Mouse (Mus musculus): ENCODE measurements around the gene Rala. TPM values are rescaled to one million over a fixed set of nuclear protein-coding genes. Genes with fewer than 3 reads are reported as not detected.

The Rala gene
- polyA plus RNA-seq (2012; rRNA removed): 22.2 and 23.2 TPM in 2 replicates

DNA sequence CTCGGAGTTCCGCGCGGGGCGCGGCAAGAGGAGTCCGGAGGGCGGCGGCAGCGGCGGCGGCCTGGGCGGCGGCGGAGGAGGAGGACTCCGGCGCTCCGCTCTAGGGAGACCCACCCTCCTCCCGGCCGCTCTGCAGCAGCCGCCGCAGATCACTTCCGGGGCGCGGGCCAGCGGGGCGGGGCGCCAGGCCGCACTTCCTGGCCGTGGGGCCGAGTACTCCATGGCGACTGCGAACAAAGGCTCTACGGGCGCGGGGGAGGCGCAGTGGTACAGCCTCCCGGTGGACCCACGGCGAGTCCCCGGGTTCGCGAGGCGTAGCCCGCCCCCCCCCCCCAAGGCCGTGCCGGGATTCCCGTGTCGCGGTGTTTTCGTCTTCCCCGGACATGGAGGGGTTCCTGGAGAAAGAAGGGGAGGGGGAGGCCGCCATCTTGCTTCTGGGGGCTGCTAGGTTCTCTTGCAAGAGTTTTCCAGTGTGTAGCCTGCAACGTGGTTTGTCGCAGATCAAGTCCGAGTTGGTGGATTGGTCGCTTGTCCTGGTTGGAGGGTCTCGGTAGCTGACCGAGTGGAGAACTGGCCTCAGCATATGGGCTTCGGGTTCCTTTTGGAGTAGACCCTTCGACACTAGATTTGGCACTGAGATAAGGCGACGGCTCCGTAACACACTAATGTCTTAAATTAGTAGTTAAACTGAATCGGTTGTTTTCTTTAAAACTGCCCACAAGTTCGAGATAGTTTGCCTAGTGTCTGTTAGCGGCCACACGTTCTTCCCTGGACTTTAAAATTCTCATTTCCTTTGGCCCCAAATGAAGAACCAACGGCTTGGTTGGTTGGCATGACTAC, at the start of gene Rala:
Gene Rala, minus strand, starts transcription at position 162 of the 840 bp plus-strand sequence.
- peaks cover 3% of the 10 kb centered on the region; the same call in 1 of the 2 replicates for H3K4me1 ChIP-seq (ENCODE audit: control insufficient read depth, insufficient read depth, low read length)
- H3K36me3 ChIP-seq (ENCODE audit: control insufficient read depth, insufficient read depth, low read length): no peaks in the 10 kb centered on the region
- H3K27me3 ChIP-seq (ENCODE audit: control insufficient read depth, insufficient read depth, low read length): no peaks in the 10 kb centered on the region
- peak within 1 kb of the TSS; percentile 72 for H3K27ac ChIP-seq (ENCODE audit: control insufficient read depth, insufficient read depth, low read depth, low read length)
- H3K4me3 ChIP-seq (ENCODE audit: control insufficient read depth, low read depth, low read length): peak within 1 kb of the TSS; percentile 81
- TF ChIP-seq CTCF (IDR thresholded peaks at IDR 0.05; ENCODE audit: control insufficient read depth, insufficient read depth, insufficient replicate concordance, low read depth, low read length): no peak
- peak; percentile 92 for TF ChIP-seq POLR2A (IDR thresholded peaks at IDR 0.05; ENCODE audit: control insufficient read depth, low read depth, low read length)

DNA sequence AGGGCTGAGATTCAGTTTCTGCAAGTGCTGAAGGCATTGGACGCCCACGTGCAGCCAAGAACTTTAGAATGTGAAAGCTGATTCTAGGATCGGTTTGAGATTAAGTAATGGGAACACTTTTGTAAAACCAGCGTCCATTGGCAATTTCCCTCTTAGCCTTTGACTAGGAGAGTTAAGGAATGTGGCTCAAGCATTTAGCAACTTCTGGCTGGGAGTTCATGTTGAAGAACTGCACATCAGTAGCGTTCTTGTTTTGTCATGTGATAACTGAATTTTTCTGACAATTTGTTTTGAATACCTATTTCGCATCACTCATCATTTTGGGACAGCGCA, 49.4 kb upstream of the Rala start:
- Histone ChIP-seq H3K36me3 (ENCODE audit: control insufficient read depth, insufficient read depth, low read length) (no peaks in the 10 kb centered on the region), H3K27me3 (ENCODE audit: control insufficient read depth, insufficient read depth, low read length) (no peaks in the 10 kb centered on the region), H3K27ac (ENCODE audit: control insufficient read depth, insufficient read depth, low read depth, low read length) (peak overlapping the region; percentile 54), H3K4me3 (ENCODE audit: control insufficient read depth, low read depth, low read length) (peak overlapping the region; percentile 97), H3K4me1 (ENCODE audit: control insufficient read depth, insufficient read depth, low read length) (no peaks in the 10 kb centered on the region; the same call in 1 of the 2 replicates)
- TF ChIP-seq CTCF (IDR thresholded peaks at IDR 0.05; ENCODE audit: control insufficient read depth, insufficient read depth, insufficient replicate concordance, low read depth, low read length): no peak; the same call in 1 of the 2 replicates
- TF ChIP-seq POLR2A (IDR thresholded peaks at IDR 0.05; ENCODE audit: control insufficient read depth, low read depth, low read length): no peak

DNA sequence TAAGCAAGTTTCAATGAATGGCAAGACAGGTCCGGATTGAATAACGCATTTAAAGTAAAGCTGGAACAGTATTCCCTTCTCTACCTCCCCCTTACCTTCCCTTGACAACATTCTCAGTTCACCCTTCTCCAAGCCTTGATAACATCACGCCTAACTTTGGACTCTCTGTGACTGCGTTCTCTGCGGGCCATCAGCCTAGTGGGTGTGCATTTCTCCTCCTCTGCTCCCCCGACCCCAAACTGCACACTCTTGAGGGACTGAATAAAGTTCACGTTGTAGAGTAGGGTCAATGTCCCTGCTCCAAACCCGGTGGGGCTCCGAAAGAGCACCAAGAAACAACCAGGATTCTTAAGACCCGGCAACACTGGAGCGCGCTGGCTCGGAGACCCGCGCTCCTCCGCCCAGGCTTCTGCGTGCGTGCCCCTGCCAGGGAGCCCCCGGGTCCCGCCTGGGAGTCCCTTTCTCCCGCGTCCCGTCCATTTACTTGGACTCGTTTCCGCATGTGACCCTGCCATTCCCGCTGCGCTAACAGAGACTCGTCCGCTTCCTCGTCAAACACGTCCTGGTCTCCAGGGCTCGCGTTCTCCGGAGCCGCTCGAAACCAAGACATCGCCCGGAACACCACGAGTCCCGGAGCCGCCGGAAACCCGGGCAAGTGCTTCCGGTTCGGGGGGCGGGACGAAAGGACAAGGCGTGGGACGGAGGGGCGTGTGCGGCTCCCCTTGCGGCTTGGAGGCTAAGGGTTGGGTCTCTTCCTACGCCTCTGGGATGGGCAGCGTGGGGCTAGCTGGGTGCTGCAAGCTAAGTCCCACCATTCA, 48.9 kb upstream of the Rala start, which contains the start of gene Yae1d1:
Gene Yae1d1, minus strand, starts transcription at position 653 of the 818 bp plus-strand sequence.
- TF ChIP-seq POLR2A (IDR thresholded peaks at IDR 0.05; ENCODE audit: control insufficient read depth, low read depth, low read length) (peak; percentile 71), CTCF (IDR thresholded peaks at IDR 0.05; ENCODE audit: control insufficient read depth, insufficient read depth, insufficient replicate concordance, low read depth, low read length) (peak; percentile 36)
- Histone ChIP-seq H3K4me3 (ENCODE audit: control insufficient read depth, low read depth, low read length) (peak within 1 kb of the TSS; percentile 97), H3K4me1 (ENCODE audit: control insufficient read depth, insufficient read depth, low read length) (no peaks in the 10 kb centered on the region; the same call in 1 of the 2 replicates), H3K36me3 (ENCODE audit: control insufficient read depth, insufficient read depth, low read length) (no peaks in the 10 kb centered on the region), H3K27ac (ENCODE audit: control insufficient read depth, insufficient read depth, low read depth, low read length) (peak within 1 kb of the TSS; percentile 85), H3K27me3 (ENCODE audit: control insufficient read depth, insufficient read depth, low read length) (no peaks in the 10 kb centered on the region)

DNA sequence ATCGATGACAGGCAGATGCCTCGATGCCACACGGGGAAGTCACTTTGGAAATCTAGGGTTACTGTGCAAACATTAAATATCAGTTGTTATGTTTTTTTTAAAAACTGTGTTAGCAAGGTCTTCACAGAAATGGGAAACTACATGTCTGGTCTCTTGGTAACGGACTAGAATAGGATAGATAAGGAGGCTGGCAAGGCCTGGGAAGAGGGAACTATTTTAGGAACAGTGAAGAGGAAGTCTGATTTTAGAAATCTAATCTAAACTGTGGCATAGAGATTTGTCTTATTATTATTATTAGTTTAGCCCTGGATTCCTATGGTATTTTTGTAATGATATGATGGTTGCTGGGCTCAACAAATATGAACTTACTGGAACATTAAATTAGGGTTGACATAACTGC, 48.0 kb upstream of the Rala start:
- Histone ChIP-seq H3K27ac (ENCODE audit: control insufficient read depth, insufficient read depth, low read depth, low read length) (no peak overlapping the region), H3K4me3 (ENCODE audit: control insufficient read depth, low read depth, low read length) (no peak overlapping the region), H3K27me3 (ENCODE audit: control insufficient read depth, insufficient read depth, low read length) (no peaks in the 10 kb centered on the region), H3K4me1 (ENCODE audit: control insufficient read depth, insufficient read depth, low read length) (no peaks in the 10 kb centered on the region; the same call in 1 of the 2 replicates), H3K36me3 (ENCODE audit: control insufficient read depth, insufficient read depth, low read length) (peaks cover 2% of the 10 kb centered on the region)
- no peak for TF ChIP-seq POLR2A (IDR thresholded peaks at IDR 0.05; ENCODE audit: control insufficient read depth, low read depth, low read length)
- TF ChIP-seq CTCF (IDR thresholded peaks at IDR 0.05; ENCODE audit: control insufficient read depth, insufficient read depth, insufficient replicate concordance, low read depth, low read length): no peak

DNA sequence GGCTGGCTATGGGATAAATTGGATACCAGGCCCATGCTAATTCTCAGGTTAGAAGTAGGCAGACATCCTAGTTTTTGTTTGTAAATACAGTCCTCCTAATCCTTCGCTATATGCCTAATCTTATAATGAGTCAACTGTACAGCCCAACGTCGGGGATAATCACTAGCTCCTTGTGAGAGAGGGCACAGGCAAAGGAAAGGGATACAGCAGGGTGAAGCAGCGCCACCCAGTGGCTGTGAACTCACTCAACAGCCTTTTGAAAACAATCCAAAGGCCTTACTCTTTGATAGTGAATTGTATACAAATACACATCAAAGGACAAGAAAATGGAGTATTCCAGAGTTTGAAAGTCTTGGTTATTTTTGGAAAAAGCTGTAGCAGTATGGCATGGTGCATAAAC, 39.2 kb upstream of the Rala start:
- Histone ChIP-seq H3K27ac (ENCODE audit: control insufficient read depth, insufficient read depth, low read depth, low read length) (no peak overlapping the region), H3K4me3 (ENCODE audit: control insufficient read depth, low read depth, low read length) (no peak overlapping the region), H3K27me3 (ENCODE audit: control insufficient read depth, insufficient read depth, low read length) (no peaks in the 10 kb centered on the region), H3K36me3 (ENCODE audit: control insufficient read depth, insufficient read depth, low read length) (peaks cover 2% of the 10 kb centered on the region), H3K4me1 (ENCODE audit: control insufficient read depth, insufficient read depth, low read length) (no peaks in the 10 kb centered on the region)
- no peak for TF ChIP-seq POLR2A (IDR thresholded peaks at IDR 0.05; ENCODE audit: control insufficient read depth, low read depth, low read length)
- TF ChIP-seq CTCF (IDR thresholded peaks at IDR 0.05; ENCODE audit: control insufficient read depth, insufficient read depth, insufficient replicate concordance, low read depth, low read length): peak; percentile 67; the same call in 1 of the 2 replicates

DNA sequence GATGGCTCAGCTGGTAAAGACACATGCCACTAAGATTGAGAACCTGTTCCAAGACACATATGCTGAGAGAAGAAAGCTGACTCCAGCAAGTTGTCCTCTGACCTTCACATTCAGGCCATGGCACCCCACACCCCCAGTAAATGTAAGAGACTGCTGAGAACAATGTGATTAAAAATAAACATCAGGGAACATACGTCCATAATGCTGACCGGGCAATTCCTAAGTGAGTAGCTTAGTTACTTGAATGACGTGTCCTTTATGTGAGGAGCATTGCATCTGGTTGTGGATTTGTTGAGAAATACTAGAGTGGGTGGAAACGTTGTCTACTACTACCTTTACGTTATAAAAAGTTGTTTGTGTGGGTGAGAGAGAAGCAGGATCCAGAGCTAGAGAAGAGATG, 38.6 kb upstream of the Rala start:
- Histone ChIP-seq H3K27me3 (ENCODE audit: control insufficient read depth, insufficient read depth, low read length) (no peaks in the 10 kb centered on the region), H3K4me3 (ENCODE audit: control insufficient read depth, low read depth, low read length) (no peak overlapping the region), H3K27ac (ENCODE audit: control insufficient read depth, insufficient read depth, low read depth, low read length) (no peak overlapping the region), H3K4me1 (ENCODE audit: control insufficient read depth, insufficient read depth, low read length) (no peaks in the 10 kb centered on the region), H3K36me3 (ENCODE audit: control insufficient read depth, insufficient read depth, low read length) (peaks cover 2% of the 10 kb centered on the region)
- TF ChIP-seq POLR2A (IDR thresholded peaks at IDR 0.05; ENCODE audit: control insufficient read depth, low read depth, low read length): no peak
- no peak for TF ChIP-seq CTCF (IDR thresholded peaks at IDR 0.05; ENCODE audit: control insufficient read depth, insufficient read depth, insufficient replicate concordance, low read depth, low read length)
